Mouse (Mus musculus) layer of hippocampus, postnatal 36 days (tissue): ENCODE results near the gene Minpp1. TPM values are rescaled to one million over a fixed set of nuclear protein-coding genes. Genes with fewer than 3 reads are reported as not detected.

Experiments
- DNase-seq, 2 experiments: peaks; one replicate each; pipeline ENCODE4 v3.0.0; 2022
- total RNA-seq, 2 experiments: library from RNA; stranded (reverse); gene quantifications; 2 replicates each; pipeline ENCODE4 v1.2.3; 2021

Minpp1 gene
- total RNA-seq, 2 experiments from 2014 or later: 53.1 to 64.6 TPM

DNA sequence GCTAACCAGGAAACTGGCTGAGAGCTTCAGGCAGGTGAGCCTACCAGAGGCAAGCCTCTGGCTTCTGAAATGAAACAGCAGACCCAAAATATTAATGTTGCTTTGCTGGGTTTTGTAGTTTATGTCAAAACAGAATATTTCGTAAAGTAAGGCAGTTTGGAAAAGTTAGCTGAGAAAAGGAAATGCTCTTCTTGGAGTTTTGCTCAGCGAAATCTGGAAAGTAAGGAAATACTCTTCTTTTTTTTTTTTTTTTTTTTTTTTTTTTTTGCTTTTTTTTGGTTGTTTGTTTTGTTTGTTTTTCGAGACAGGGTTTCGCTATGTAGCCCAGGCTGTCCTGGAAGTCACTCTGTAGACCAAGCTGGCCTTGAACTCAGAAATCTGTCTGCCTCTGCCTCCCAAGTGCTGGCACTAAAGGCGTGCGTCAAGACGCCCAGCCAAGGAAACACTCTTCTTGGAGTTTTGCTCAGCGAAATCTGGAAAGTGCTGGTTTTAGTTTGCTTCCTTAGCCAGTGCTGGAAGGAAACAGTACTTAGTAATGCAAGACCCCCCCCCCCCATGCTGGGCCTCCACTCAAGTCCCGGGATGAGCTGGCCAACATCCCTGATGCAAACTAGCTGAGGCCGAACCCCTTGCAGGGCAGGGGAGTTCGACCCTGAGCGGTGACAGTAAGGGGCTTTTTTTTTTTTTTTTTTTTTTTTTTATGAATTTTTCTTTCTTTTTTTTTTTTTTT lies 3.8 kb downstream of the Minpp1 start:
- DNase-seq: no peak

DNA sequence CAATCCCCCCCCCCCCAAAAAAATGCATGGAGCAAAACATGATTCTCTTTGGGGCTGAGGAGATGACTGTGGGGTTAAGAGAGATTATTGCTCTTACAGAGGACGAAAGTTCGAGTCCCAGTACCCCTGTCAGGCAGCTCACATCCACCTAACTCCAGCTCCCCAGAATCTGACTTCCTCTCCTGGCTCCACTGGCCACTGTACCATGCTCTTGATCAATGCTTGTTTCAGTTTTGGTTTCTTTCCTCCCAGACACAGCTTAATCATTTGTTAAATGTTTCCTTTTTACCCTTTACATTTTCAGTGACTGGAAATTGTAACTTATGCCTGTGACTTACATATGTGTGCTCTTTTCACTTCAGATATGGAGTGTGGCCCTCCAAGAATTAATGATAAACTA lies 5.4 kb downstream of the Minpp1 start:
- DNase-seq: no peak

DNA sequence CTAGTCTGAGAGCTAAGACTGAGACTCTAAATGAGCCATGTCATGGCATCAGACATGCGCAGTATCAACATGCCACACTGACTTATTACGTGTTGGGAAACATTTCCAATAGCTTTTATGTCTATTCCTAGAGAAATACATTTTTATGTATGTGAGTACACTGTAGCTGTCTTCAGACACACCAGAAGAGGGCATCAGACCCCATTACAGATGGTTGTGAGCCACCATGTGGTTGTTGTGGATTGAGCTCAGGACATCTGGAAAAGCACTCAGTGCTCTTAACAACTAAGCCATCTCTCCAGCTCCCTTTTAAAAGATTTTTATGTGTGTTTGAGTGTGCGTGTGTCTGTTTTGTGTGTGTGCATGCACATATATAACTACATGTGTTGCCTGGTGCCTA lies 6.8 kb downstream of the Minpp1 start:
- no peak for DNase-seq

DNA sequence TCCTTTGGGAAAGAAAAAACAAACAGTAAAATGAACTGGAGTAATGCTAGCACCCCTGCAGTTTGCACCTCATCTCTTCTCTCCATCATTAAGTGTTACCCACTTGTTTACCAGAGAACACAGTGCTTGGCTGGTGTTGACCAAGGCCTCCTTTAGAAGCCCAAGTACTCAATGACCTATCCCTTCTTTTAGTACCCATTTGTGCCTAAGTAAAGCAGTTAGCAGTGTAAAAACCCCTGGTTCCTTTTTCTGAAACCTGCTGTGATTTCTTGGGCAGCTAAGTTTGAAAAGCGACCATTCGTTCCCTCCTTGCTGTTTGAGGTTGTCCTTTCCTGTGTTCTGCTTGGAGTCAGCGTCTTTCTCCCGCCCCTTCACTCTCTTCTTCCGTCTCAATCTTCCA lies 7.4 kb downstream of the Minpp1 start:
- no peak for DNase-seq

DNA sequence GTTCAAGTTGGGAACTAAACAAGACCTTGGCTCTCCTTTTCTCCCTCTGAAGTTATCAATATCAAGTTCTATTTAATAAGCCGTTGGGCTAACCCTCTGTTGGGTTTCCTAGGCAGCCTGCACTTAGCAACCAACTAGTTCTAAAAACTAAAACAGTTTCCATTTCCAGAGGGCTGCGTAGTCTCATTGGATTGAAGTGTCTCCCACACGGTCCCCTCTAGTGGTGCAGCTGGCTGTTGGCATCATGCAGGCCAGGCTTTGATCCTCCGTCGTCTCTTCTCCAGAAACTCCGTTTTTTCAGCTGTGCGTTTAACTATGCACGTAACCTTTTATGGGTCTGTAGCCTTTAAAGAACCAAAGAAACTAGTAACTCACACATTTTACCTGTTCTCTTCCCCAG lies 7.9 kb downstream of the Minpp1 start:
- DNase-seq: peak in 1 of 2 experiments; percentile 42

DNA sequence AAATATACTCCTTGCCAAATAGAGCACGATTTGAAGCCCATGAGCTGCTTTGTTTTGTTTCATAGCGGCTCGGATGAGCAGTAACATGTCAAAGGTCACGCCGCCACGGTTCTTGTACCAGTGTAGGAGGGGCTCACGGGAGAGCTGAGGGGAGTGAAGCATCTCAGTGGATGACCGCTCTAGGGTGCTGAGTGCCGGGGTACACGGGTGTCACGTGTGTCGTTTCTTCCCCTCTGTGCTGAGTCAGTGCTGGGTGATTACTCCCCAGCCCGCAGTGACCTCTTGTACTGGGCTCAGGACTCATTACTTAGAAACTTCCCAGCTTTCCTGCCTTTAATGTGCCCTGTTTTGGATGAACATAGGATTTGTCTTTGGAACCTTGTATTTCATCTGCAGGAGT lies 9.0 kb downstream of the Minpp1 start:
- DNase-seq: no peak

DNA sequence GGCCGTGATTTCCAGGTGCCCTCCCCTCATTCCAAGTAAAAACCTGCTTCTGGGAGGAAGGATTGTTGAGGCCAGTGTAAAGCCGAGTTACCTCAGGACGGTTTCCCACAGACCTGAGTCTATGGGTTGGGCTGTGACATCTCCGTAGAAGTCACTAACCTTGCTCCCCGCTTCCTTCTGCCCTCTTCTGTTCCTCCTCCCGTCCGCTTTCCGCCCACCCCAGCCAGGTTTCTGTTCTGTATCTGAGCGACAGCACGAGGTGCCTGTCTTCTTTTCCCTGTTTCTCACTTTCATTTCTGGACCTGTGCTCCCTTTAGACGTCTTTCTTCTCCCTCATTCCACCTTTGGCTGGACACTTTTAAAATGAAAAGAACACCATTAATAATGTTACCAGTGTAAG lies 9.5 kb downstream of the Minpp1 start:
- no peak for DNase-seq

DNA sequence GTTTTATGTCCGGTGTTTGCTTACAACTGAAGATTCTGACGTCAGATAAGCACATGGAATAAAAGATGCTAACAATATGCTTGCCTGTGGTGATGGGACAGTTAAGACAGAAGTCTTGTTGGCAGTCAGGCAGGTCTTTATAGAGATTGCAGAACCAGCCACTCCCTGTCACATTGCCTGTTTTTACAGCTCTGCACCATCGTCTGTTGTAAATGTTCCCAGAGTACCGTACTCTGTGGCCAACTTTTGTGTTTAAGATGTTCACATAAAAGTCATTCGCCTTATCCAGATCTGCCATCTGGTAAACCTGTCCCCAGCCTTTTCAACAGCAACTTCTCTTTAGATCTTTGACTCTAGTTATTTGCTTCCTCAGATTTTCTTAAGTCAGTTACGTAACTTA lies 11.8 kb downstream of the Minpp1 start:
- DNase-seq: no peak

DNA sequence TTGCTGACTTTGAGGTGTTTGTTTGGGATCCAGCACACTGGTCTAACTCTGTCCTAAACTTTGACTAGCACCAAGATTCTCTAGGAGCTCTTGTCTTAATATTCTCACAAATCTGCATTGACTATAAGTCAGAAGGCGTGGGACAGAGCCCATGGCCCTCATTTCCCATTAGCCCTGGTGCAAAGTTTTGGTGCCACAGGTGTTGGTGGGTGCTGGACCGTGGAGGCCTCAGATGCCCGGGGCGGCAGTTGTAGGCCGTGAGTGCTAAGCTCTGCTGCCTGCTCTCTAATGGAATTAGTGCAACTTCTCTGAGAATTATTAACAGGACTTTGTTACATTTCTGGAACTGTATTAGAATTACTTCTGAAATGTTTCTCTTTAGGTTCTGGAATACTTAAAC lies 12.4 kb downstream of the Minpp1 start:
- DNase-seq: no peak

DNA sequence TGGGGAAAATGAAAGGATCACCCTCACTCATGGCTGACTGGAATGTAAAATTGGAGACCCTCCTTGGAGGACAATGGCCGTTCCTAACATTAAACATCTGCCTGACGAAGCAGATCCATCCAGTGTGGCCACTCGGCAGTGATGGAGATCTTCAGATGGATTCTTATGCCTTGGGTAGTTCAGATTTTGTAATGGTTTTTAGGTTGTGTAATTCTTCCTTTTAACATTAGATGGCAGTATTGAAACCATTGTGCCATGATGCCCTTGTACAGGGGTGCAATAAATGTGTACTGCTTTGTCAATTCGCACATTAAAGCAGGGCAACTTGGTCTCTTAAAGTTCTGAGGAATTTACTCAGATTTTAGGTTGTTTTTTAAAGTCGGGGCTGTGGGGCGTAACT lies 15.8 kb downstream of the Minpp1 start:
- no peak for DNase-seq

DNA sequence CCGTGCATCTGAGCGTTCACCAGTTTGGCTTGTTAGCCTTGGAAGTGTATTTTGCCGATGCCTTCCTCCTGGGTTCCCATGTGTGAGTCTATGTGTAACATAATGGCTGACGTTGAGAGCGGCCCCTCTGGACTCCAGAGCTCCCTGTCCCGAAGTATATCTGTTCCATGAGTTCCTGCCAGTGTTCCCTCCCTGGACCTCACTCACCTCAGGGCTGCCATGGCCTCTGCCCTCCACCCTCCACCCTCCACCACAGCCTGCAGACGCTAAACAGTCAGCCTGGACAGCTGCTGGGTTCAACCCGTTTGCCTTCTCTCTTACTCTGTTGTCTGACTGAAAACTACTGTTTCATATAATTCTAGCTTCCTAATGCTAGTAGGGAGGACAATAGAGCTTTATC lies 20.5 kb downstream of the Minpp1 start:
- no peak for DNase-seq

DNA sequence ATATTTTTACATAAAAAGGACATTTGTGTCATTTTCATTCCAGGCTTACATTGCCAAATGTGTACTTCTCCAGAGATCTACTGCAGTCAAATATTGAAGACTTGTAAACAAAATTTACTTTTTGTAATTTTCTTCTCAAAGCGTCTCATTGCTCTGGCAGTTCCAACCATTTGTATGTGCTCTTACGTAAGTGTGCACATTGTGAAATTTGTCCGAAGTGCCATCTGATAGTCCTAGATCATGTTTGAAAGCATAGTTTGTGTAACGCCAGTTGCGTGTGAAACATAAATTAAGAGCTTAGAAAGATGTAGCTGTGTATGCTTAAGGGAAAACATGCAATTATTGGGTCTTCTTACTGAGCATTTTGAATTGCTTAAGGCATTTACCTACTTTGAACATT lies 20.9 kb downstream of the Minpp1 start:
- no peak for DNase-seq

DNA sequence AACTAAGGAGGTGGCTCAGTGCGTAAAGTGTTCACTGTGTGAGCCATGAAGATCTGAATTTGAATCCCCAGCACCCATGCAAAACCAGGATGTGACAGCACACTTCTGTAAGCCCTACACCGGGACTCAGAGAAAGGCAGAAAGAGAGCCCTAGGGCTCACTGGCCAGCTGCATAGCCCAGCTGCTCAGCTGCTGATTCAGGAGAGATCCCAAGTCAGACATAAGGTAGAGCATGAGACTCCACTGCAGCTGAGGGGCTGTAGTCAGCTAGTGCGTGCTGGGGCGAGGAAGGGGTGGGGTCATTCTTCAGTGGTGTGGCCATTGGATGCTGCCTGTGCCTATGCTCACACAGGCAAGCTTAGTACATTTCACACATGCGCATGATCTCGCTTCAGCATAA lies 21.5 kb downstream of the Minpp1 start:
- DNase-seq: no peak

DNA sequence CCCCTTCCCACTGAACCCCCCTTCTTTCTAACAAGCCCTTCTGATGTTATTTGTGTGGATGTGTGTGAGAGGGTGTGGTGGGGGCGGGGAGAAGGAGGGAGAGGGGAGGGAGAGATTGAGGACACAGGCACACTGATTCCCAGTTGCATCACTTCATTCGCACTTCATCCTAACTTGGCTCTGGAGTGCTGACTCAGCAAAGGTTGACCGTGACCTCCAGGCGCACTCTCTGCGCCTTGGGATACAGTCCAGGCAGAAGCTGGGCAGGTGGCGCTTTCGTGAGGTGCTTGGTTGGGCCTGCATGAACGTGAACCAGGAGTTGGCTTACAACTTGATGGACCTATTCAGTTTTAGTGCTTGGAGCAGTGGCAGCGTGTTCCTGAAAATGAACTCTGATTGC lies 22.0 kb downstream of the Minpp1 start:
- DNase-seq: no peak

DNA sequence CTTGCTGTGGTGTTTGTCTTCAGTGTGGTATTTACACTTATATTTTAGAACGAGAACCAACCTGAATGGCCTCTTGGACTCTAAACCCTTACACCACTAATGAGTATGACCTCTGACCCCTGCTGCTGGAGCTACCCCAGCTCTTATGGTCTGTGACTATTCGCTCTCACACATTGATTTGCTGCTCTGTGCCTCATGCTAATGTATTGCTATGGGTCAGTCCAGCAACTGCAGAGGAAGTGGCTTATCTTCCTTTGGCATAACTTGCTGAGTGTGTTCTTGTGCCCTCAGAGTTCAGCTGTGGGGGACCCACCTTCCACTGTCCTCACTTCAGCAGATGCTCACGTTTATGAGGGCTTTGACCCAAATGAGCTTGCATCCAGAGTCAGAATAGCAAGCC lies 24.7 kb downstream of the Minpp1 start:
- DNase-seq: no peak

DNA sequence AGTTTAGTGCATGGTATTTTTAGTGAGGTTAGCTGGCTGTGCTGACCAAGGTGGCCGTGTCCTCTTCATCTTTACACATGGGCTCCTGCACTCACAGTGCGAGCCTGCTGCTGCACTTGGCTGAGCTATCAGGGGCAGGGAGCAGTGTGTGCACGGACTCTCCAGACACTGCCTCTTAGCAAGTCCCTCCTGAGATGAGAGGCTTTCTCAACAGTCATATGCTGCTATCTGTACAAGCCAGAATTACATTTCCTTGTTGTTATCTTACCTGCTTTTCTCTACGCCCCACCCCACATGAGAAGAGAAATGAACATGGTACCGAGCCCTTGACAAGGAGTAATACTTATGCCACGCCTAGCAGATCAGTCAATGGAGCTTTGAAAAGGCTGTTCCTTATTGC lies 25.4 kb downstream of the Minpp1 start:
- DNase-seq: no peak

DNA sequence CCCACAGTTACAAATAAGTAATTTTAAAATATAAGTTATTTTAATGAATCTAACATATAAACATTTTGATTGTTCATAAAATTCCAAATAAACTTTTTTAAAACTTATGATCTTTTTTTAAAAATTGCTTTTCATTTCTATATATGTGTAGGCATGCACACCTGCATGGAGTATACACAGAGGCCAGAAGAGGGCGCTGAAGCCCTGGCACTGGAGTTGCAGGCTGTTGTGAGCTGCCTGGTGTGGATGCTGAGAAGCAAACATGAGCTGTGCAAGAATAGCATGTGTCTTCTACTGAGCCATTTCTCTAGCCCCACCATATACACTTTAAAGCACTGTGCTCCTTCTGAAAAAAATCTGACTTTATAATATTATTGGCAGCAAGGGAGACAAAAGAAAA lies 26.9 kb downstream of the Minpp1 start:
- DNase-seq: no peak

DNA sequence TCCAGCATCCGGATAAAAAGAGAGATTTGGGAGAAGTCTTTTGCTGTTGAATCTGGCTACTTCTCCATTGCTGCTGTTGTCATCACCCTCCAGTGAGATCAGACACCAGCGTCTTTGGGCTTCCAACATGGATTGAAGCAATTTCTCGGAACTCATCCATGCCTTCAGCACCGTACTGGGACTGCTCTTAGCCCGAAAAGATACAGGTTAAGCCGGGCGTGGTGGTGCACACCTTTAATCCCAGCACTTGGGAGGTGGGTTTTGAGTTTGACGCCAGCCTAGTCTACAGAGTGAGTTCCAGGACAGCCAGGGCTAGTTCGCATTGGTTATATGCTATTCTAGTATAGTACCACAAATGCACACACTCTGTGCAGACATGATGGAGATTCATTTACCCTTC lies 31.0 kb downstream of the Minpp1 start:
- no peak for DNase-seq

DNA sequence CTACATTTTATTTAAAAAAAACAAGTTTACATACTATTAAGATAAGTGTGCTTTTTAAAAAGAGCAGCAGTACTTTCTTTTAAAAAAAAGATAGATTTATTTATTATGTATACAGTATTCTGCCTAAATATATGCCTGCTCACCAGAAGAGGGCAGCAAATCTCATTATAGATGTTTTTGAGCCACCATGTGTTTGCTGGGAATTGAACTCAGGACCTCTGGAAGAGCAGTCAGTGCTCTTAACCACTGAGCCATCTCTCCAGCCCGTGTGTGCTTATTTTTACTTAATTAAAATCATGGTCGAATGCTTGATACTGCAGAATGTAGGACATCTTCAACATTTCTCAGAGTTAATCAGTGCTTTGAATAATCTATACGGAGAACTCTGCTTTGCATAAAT lies 35.9 kb downstream of the Minpp1 start:
- DNase-seq: no peak

DNA sequence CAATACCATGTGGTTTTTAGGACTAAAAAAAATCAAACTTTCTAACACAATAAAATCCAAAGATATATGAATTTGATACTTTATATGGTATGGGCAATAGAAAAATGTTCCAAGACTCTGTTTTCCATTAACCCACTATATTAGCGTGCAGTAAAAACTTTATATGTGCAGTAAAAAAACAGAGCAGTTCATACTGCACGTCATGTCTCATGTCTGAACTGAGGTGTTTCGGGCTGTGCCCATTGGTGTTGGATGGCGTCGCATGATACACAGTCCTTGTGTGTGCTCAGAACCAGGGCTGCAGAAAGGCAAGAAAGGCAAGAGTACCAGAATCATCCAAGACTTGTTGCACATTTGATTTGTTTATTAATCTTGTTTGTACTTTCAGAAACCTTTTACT lies 36.7 kb downstream of the Minpp1 start:
- no peak for DNase-seq

DNA sequence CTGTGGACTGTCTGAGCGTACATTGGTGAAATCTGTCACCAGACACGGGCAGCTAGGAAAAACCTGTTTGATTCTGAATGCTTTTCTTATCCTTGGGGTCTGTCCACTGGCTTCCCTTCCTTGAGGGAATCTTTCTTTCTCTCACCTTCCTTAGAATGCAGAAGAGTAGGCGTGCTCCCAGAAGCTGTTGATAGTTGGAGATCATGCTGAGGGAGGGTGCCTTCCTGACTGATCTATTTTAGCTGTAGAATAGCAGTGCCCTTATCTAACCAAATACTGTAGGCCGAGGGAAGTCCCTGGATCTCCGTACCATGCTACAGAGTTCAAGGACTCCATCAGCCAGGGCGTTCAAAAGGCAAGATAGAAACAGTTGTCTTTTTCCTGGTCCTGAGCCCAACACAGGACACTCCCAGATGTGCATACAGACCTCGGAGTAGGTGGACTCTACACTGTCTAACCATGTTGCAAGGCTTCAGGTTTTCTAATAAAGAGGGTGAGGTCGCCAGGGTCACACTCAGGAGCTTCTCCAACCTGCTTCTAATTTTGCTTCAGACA lies 37.3 kb downstream of the Minpp1 start:
- DNase-seq: no peak

DNA sequence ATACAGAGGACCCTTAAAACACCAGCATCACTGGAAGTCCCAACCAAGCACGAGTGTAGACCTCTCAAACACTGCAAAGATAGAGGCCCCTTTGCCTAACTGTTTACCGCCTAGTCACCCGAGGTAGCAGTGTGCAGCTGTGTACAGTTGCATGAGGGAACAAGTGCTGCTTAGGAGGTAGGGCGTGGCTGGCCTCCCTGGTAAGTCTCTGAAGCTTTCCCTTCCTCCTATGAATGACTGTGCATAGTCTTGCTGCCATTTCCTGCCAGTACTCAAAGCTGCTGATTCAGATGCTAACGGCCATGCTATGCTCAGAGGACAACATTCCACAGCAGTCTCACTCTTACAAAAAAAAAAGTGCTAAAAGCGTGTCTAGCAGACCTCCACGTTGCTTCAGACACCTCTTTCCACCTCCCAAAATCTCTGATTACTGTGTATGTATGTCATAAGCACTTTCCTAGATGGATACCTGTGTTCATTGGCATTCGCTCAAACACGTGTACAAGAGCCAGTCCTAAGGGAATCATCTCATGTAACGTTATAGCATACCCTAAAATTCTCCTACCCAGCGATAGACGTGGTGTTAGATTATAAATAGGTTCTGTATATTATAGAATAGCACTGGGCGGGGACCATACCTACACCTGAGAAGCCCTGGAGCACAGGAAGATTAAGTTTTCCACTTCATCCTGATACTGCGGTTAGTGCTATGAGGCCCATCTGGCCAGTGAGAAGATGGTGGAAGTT lies 38.4 kb downstream of the Minpp1 start:
- DNase-seq: no peak

DNA sequence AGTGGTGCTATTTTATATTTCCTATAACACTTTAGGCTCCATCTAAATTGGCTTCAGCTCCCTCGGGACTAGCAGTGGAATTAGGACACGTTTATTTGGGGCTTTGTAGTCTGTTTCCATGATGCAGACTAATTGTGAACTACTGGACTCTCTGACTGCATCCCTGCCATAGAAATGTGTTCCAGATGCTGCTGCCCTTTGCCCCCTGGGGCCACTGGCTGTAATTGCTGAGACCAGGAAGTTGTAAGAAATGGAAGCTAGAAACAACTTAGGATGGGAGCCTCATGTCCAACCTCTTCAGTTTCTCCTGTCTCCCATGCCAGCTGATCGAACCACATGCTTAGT lies 38.9 kb downstream of the Minpp1 start:
- no peak for DNase-seq

DNA sequence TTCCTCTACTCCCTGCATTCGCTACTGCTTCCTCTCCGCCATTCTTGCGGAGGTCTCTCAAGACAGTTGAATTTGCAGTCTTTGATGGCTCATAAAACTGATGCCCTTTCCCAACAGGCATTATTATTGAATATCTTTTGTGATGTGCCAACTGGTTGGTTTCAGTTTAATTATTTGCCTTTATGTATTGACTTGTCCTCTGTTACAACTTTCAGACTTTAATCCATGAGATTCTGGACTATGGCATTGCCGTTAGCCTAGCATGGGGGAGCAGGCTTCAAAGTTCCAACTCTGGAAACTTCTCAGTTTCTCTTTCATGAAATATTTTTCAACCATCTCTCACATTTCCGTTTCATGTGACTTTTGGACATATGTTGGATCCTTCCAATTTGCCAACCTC lies 41.6 kb downstream of the Minpp1 start:
- no peak for DNase-seq
